Mouse (Mus musculus) spleen, adult 2 months (tissue): ENCODE results near the gene Egln3.

ENCODE experiments used
- CTCF ChIP-seq: fragments of 200-500 bp; IDR thresholded peaks from 2 replicates; pipeline ENCODE4 v1.5.1; 2011; ENCODE audit warnings: mild to moderate bottlenecking, inconsistent platforms; ENCODE audit not compliant: insufficient read depth, insufficient read length, insufficient replicate concordance; ENCODE audit errors: extremely low read depth
- POLR2A ChIP-seq: fragments of 200-500 bp; IDR thresholded peaks from 2 replicates; pipeline ENCODE4 v1.6.1; 2011; ENCODE audit warnings: low read depth, low read length, inconsistent platforms

DNA sequence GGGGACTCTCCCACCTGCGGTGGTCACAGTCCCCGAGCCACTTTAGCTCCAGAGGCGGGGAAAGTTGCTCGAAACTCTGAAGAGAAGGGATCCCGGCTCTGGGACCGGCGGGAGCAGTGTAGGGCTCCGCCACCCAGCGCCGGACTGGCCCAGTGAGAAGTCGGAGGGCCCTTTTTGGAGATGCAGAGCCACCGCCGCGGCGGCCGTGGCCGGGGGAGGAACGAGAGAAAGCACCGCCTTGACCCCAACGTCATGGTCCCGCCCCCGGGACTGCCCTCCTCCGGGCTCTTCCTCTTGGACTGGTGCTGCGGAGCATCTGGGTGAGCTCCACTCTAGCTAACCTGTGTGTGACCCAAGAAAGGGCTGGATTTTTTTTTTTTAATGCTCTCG lies at the start of gene Egln3:
- TF ChIP-seq POLR2A (no peak), CTCF (no peak)
